Mouse (Mus musculus): ENCODE measurements around the gene Pate1.

Pate1 gene

DNA sequence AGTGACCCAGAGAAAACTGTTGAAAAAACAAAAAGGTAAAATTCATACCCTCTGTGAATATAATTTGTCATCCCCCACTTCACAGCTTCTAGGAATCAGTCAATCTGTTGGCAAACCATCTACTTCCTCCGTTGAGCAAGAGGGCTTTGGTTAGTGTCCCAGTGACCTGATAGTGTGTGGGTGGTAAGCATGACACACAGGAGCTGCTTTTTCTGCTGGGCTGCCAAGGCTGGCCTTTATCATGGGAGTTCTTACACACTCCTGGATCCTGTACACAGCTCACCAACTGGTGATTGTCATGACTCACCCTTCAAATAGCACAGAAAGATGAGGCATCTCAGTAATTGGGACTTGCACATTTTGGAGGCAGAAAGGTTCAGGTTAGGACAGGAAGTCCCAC is at the start of gene Pate1:
Gene Pate1 (minus strand): TSS at position 378 of the 400 bp plus-strand sequence.
- peak; percentile 64 for DNase-seq (ENCODE audit: low read depth, low spot score)

DNA sequence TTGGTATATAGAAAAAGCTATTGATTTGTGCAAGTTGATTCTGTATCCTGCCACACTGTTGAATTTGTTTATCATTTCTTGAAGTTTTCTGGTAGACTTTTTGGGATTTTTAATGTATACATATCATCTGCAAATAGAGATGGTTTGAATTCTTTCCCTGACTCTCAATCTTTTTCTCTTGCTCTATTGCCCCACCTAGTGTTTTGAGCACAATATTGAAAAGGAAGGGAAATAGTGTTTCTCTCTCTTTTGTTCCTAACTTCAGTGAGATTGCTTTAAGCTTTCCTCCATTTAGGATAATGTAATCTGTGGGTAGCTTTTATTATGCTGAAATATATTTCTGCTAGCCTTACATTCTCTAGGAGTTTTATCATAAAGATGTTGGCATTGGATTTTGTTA is 20.1 kb upstream of the Pate1 start:
- DNase-seq (ENCODE audit: low read depth, low spot score) = peak; percentile 1

DNA sequence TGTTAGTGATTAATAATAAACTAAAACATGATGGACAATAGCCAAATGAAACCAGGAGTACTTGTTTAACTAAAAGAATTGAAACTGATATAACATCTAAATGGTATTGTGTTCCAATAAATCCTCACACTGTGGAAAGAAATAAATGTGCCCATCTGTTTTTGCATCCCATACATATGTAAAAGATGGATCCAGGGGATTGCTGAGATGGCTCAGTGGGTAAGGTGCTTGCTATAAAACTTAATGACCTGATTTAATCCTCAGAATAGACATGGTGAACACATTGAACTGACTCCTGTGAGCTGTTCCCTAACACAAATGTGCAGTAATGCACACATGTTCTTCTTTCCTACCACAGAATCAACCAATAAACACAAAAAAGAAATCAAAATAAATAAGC is 4.7 kb upstream of the Pate1 start:
- DNase-seq (ENCODE audit: low read depth, low spot score) = no peak

DNA sequence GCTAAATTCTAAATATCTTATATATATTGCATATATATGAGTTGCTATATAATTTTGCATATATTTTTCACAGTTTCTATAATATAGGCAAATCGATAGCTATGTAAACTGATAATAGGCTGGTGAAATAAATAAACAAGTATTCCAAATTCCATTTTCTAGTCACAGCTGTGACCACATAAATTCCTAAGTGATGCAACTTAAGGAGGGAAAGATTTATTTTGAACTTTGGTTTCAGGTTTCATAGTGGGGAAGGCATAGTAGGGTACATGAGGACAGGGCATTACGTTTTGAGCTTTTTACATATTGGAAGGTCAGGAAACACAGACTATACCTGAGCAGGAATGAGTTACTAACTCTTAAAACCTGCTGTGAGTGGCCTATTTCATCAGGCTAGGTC is 13.6 kb downstream of the Pate1 start:
- no peak for DNase-seq (ENCODE audit: low read depth, low spot score)

DNA sequence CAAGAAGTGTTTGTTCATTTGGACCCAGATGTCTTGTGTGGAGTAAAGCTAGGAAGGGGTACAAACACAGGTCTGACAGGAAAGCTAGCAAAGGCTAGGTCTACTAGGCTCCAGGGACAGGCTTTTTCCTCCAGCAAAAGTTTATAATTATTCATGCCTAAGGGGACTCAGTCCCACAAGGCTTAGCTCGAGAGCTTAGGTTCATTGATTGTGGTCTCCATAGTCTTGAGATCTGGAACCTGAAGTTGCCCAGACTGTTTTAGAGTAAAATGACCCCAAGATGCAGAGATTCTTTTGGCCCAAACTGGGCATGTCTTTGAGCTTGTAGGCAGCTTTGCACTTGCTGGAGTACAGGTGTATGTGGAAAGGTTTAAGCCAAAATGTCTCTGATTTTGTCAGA is 39.1 kb downstream of the Pate1 start, which contains the start of gene Pate3:
Gene Pate3 (minus strand): TSS at position 101 of the 400 bp plus-strand sequence.
- no peak for DNase-seq (ENCODE audit: low read depth, low spot score)

All from brain, adult 2 months (tissue).